Mouse (Mus musculus) right cerebral cortex, adult 18-20 months (tissue): ENCODE measurements at regions not wholly inside any gene's neighbourhood (a gene's known extent, or its start where the extent isn't known, plus 50 kb on each side); places are given as distances from the start of the nearest gene placed in this dataset.

ENCODE experiments used
- DNase-seq: peaks from one replicate; pipeline ENCODE4 v3.0.0; 2022; ENCODE audit warnings: mixed read lengths

GRCm38 (mm10) chr4:99503221-99503744, 152.8 kb upstream of the Foxd3 start:
- DNase-seq, result no peak

GRCm38 (mm10) chr4:99511993-99512392, 144.1 kb upstream of the Foxd3 start:
- no peak for DNase-seq

- no peak for DNase-seq
These were observed 139.2 kb upstream of the Foxd3 start for GRCm38 (mm10) chr4:99516883-99517282.

- DNase-seq, result no peak
These were observed 128.7 kb upstream of the Foxd3 start for GRCm38 (mm10) chr4:99527441-99527840.

DNA sequence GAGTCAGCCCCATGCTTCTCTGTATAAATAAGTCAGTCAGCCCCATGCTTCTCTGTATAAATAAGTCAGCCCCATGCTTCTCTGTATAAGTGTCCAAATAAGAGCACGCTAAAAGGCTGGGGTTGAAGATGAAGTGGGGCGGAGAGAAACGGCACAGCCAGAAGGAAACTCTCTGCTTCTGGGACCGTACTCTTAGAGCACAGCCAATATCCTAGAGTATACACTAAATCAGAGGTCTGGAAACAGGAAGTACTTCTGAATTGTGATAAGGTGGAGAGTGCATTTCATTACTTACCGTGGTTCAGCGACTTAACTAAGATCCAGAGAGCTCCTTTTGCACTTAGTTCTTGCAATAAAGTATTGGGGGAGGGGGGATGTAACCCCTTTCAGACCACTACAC, 112.1 kb upstream of the Foxd3 start:
- no peak for DNase-seq

GRCm38 (mm10) chr4:99545742-99546141, 110.4 kb upstream of the Foxd3 start:
- no peak for DNase-seq

- no peak for DNase-seq
These were observed 98.1 kb upstream of the Foxd3 start for GRCm38 (mm10) chr4:99557963-99558362.

- DNase-seq, result no peak
These were observed 95.5 kb upstream of the Foxd3 start for GRCm38 (mm10) chr4:99560604-99561003.

- no peak for DNase-seq
These were observed 94.6 kb upstream of the Foxd3 start for GRCm38 (mm10) chr4:99561506-99561937.

DNA sequence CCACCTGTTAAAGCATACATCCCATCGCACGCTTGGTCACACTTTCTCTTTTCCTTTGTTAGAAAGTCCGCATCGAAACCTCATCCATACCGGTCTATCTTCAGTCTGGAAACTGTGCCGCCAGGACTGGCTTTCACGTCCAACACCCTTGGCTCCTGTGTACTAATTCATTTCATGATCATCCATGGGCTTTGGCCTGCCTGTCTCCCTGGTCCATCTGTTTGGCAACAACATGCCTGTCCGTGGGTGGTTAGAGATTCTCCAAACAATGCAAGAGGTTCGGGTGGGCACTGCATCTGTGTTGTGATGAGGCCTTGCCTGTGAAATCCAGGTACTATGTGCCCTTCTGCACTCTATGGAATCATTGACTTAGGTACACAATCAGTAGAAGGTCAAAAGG, 90.7 kb upstream of the Foxd3 start:
- no peak for DNase-seq

DNA sequence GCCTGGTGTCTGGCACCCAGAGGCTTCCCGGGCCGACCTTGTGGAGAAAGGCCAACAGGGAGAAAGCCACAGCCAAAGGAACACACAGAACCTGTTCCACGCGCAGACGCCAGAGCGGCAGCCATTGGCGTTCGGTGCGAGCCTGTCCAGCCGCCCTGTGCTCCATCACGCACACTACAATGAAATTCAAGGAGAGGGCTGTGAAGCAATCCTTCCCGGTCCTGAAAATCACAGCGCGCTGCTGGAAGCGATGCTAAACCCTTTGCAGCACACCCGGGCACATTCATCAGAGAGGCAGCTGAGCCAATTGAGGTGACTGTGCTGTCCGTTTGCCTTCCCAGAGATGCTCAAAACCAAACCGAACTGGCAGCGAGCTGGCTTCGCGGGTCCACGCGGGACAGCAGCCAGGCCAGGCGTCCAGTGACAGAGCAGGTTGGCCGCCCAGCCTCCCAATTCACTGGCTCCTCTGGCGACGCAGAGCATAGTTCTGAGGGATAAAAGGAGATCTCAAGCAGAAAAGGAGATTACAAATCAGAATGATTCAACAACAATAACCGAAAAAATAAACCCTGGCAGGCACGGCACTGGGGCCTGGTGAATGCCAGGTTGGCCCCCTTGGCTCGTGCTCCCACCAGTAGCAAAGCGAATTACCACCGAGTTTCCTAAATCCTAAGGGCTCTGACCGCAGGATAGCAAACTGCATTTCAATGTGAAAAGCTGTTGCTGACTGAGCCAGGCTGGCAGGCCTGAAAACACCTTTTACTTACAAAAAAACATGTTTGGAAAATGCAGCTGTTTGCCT, 83.1 kb upstream of the Foxd3 start:
- DNase-seq, result peak; percentile 18

GRCm38 (mm10) chr4:99574021-99574531, 82.0 kb upstream of the Foxd3 start:
- no peak for DNase-seq

DNA sequence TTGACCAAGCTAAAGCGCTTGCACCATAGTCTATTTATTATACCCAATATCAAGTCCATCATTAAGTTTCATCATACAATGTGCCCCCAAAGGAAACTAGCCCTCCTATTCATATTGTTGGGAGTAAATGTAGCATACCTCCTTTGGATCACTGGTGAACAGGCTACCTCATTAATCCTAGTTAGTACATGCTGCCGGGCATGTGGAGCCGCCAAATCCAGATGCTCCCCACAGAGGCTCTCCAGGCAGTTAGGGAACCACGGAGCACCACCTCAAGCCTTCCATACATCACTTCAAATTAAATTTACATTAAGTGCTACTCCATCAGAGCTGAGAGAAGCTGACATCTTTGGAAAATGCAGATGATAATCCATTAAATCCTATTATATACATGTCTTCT, 81.1 kb upstream of the Foxd3 start:
- no peak for DNase-seq

- no peak for DNase-seq
These were observed 58.3 kb upstream of the Foxd3 start for GRCm38 (mm10) chr4:99597781-99598180.

DNA sequence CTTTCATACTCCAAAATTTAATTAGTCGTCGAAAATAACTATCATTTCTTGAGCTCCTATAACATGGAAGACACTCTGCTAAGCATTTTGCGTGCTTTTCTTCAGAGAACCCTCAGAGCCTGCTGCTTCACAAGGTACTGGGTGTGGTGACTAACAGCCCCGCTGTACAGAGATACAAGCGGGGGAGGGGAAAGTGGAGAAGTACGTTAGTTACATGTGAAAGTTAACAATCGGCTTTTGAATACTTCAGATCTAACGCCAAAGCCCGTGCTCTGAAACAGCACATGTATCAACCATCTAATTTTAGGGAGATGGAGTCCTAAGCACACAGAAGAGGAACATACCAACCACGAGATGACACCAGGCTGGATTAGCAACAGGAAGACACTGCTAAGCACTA, 55.4 kb upstream of the Foxd3 start:
- peak; percentile 0 for DNase-seq

GRCm38 (mm10) chr4:99601463-99601862, 54.6 kb upstream of the Foxd3 start:
- no peak for DNase-seq
